Mouse (Mus musculus): Measurements from ENCODE around the gene Prkce.

DNA sequence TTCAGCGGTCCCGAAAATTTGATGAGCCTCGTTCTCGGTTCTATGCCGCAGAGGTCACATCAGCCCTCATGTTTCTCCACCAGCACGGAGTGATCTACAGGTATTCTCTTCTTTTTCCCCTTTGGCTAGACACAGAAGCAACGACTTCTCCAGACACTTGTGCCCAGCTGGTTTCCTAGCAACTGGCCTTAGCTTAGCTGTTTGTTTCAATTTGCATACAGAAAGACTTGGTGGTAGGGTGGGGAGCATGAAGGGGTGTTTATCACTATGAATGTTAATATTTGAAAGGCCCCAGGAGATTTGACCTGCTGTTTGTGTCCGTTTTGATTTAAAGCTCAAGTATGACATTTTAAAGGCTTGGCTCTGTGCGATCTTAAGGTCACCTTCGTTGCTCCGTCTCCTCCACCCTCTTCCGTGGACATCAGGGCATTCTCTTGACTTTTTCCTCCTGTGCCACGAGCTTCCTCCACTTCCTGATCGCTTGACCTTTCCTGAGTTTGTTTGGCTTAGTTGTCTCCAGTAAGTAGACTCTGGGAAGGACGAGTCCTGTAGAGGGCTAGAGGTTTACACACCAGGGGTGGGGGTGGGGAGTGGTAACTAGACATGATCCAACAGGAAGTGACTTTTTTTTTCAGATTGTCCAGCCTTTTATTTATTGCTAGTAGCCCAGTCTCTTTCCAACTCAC lies 391.8 kb downstream of the Prkce start:
- TF ChIP-seq POLR2A (IDR thresholded peaks at IDR 0.05; ENCODE audit: borderline replicate concordance, extremely low read depth, insufficient read depth, insufficient read length, poor library complexity, severe bottlenecking) (no peak), CTCF (IDR thresholded peaks at IDR 0.05; ENCODE audit: borderline replicate concordance, extremely low read depth, insufficient read depth, insufficient read length) (no peak)

Measured in brain, embryonic 14.5 days (tissue).